Comparison of ENCODE assay signal across 15 mouse cellular contexts in genomic region chr8:4318124-4318523, GRCm38 (mm10).
"Had no signal": no experiment of that assay in that cellular context is flagged by ENCODE, and none has a peak within 500 bp of the region (broad histone marks: within the 10 kb centered on the region; RNA-seq: fewer than 3 reads in every experiment).

No protein-coding gene starts in this region.

- ATAC-seq: midbrain, embryonic 16.5 days had no signal

- H3K4me2 ChIP-seq: lung, embryonic 14.5 days; midbrain, embryonic 12.5 days; neural tube, embryonic 12.5 days; stomach, embryonic 15.5 days had no signal

- H3K9me3 ChIP-seq: liver, embryonic 15.5 days; midbrain, embryonic 12.5 days; neural tube, embryonic 12.5 days; stomach, embryonic 15.5 days had no signal

- H3K9ac ChIP-seq: liver, embryonic 15.5 days; lung, embryonic 14.5 days; midbrain, embryonic 12.5 days; neural tube, embryonic 12.5 days; stomach, embryonic 15.5 days had no signal

- H3K4me3 ChIP-seq: liver, embryonic 15.5 days; midbrain, embryonic 12.5 days; neural tube, embryonic 12.5 days; stomach, embryonic 15.5 days had no signal

- DNase-seq: lung, adult 18-20 months; lung, embryonic 14.5 days; lung, postnatal 10 days; lung, postnatal 4 days; midbrain, embryonic 14.5 days; right cerebral cortex, postnatal 14 days; thymus, adult 2 months; thymus, postnatal 25 days; thymus, postnatal 4 days had no signal

- H3K27ac ChIP-seq: midbrain, embryonic 12.5 days; neural tube, embryonic 12.5 days; stomach, embryonic 15.5 days; stomach, postnatal 0 days had no signal

- H3K27me3 ChIP-seq: liver, embryonic 15.5 days; midbrain, embryonic 12.5 days; neural tube, embryonic 12.5 days; stomach, embryonic 15.5 days had no signal
